ENCODE assay signal across 12 mouse cellular contexts in genomic region chr3:53206509-53207224, GRCm38 (mm10).
DNase-seq lines count a peak whose midpoint lies in the region; ATAC-seq and TF ChIP-seq lines count a peak whose summit lies in the region.
"Had no signal": no experiment of that assay in that cellular context is flagged by ENCODE, and none has a peak within 500 bp of the region (broad histone marks: within the 10 kb centered on the region; RNA-seq: fewer than 3 reads in every experiment).

No protein-coding gene starts in this region.

- H3K27me3 ChIP-seq in hindbrain, embryonic 13.5 days = no peaks in the 10 kb centered on the region
- H3K27me3 ChIP-seq in midbrain, embryonic 16.5 days (ENCODE audit: control insufficient read depth, insufficient read depth, low read depth, low read length) = no peaks in the 10 kb centered on the region; the same call in 1 of the 2 replicates
- H3K27me3 ChIP-seq: CH12.LX had no signal

- ATAC-seq in hindbrain, embryonic 13.5 days (ENCODE audit: low FRiP score) = peak; percentile 37; the same call in 1 of the 2 replicates
- no peak for ATAC-seq in midbrain, embryonic 16.5 days

- H3K36me3 ChIP-seq in hindbrain, embryonic 13.5 days = no peaks in the 10 kb centered on the region
- H3K36me3 ChIP-seq in midbrain, embryonic 16.5 days (ENCODE audit: control insufficient read depth, insufficient read depth, low read length) = no peaks in the 10 kb centered on the region
- H3K36me3 ChIP-seq: limb, embryonic 10.5 days had no signal

- WGBS in hindbrain, embryonic 13.5 days = 7% methylated on average over 11 of the region's 11 CpGs
- 14% methylated on average over 11 of the region's 11 CpGs for WGBS in midbrain, embryonic 16.5 days

- no peak overlapping the region for H3K9ac ChIP-seq in hindbrain, embryonic 13.5 days
- H3K9ac ChIP-seq in midbrain, embryonic 16.5 days (ENCODE audit: low read depth, low read length) = no peak overlapping the region
- H3K9ac ChIP-seq: liver, embryonic 14.5 days had no signal

- peak overlapping the region; percentile 6; the same call in 1 of the 2 replicates for H3K4me2 ChIP-seq in hindbrain, embryonic 13.5 days
- H3K4me2 ChIP-seq in midbrain, embryonic 16.5 days (ENCODE audit: low read length) = no peak overlapping the region

- H3K9me3 ChIP-seq in hindbrain, embryonic 13.5 days = no peaks in the 10 kb centered on the region
- H3K9me3 ChIP-seq in midbrain, embryonic 16.5 days (replicated peaks; ENCODE audit: control insufficient read depth, low read length, poor library complexity, severe bottlenecking) = no peaks in the 10 kb centered on the region
- H3K9me3 ChIP-seq: limb, embryonic 10.5 days had no signal

- no peak for TF ChIP-seq CTCF in cortical plate, adult 2 months (IDR thresholded peaks at IDR 0.05; ENCODE audit: extremely low read depth, insufficient read depth, low read length)

- 0 out of 2 replicates have a peak overlapping the region, but pooled peaks have one; percentile 41 for H3K27ac ChIP-seq in cortical plate, adult 2 months (ENCODE audit: insufficient read depth, low read length)
- peak overlapping the region; percentile 50 for H3K27ac ChIP-seq in hindbrain, embryonic 13.5 days
- peak overlapping the region; percentile 47 for H3K27ac ChIP-seq in midbrain, embryonic 16.5 days (ENCODE audit: low read length)
- H3K27ac ChIP-seq: limb, embryonic 10.5 days; liver, embryonic 14.5 days had no signal

- H3K4me3 ChIP-seq in cortical plate, adult 2 months (ENCODE audit: insufficient read depth, low read length) = no peak overlapping the region
- H3K4me3 ChIP-seq in hindbrain, embryonic 13.5 days = no peak overlapping the region
- H3K4me3 ChIP-seq in midbrain, embryonic 16.5 days (ENCODE audit: low read depth, low read length) = no peak overlapping the region
- H3K4me3 ChIP-seq: limb, embryonic 10.5 days had no signal

- peaks cover 2% of the 10 kb centered on the region for H3K4me1 ChIP-seq in cortical plate, adult 2 months (ENCODE audit: control insufficient read depth, insufficient read depth, low read length)
- H3K4me1 ChIP-seq in hindbrain, embryonic 13.5 days (replicated peaks) = peaks cover 58% of the 10 kb centered on the region
- H3K4me1 ChIP-seq in midbrain, embryonic 16.5 days (ENCODE audit: control insufficient read depth, insufficient read depth, low read length) = peaks cover 29% of the 10 kb centered on the region

- peak; percentile 45 for DNase-seq in embryo, embryonic 9.5 days (ENCODE audit: extremely low spot score)
- no peak for DNase-seq in adrenal gland, adult 8-10 months
- no peak for DNase-seq in ovary, postnatal 14 days (ENCODE audit: low spot score)
- no peak for DNase-seq in heart, adult 8-10 months (ENCODE audit: low spot score)
- DNase-seq: heart, postnatal 14 days; kidney, adult 8-10 months had no signal

- no peak for TF ChIP-seq POLR2A in cortical plate, adult 2 months (IDR thresholded peaks at IDR 0.05; ENCODE audit: extremely low read depth, insufficient read depth, low read length)
